Mouse (Mus musculus) stomach, embryonic 14.5 days (tissue): ENCODE results near the gene Josd2. TPM values are rescaled to one million over a fixed set of nuclear protein-coding genes. Genes with fewer than 3 reads are reported as not detected.

Source experiments
- ATAC-seq: fragments of 200-750 bp; cut with Nextera tagmentation; 2 replicates; pipeline ENCODE4 v1.8.0; 2017; ENCODE audit warnings: low read depth, moderate TSS enrichment; ENCODE audit not compliant: insufficient number of reproducible peaks, insufficient read depth, low FRiP score
- H3K27ac ChIP-seq: fragments of 300-500 bp; sonication (generic); 2 replicates; pipeline ENCODE4 v1.5.1; 2014; ENCODE audit warnings: mild to moderate bottlenecking, low read length, moderate library complexity, mixed read lengths
- H3K27me3 ChIP-seq: fragments of 300-500 bp; sonication (generic); 2 replicates; pipeline ENCODE4 v1.6.1; 2014; ENCODE audit warnings: low read length, control low read depth, mixed read lengths; ENCODE audit not compliant: control insufficient read depth, insufficient read depth
- H3K36me3 ChIP-seq: fragments of 300-500 bp; sonication (generic); 2 replicates; pipeline ENCODE4 v1.6.1; 2014; ENCODE audit warnings: mild to moderate bottlenecking, control low read depth, low read length, moderate library complexity, mixed read lengths; ENCODE audit not compliant: control insufficient read depth, insufficient read depth
- H3K4me1 ChIP-seq: fragments of 300-500 bp; sonication (generic); 2 replicates; pipeline ENCODE4 v1.6.1; 2014; ENCODE audit warnings: low read length, control low read depth, mixed read lengths; ENCODE audit not compliant: control insufficient read depth, insufficient read depth
- H3K4me2 ChIP-seq: fragments of 300-500 bp; sonication (generic); replicated peaks from 2 replicates; pipeline ENCODE4 v1.6.1; 2014; ENCODE audit warnings: low read depth, low read length, control low read depth
- H3K4me3 ChIP-seq: fragments of 300-500 bp; sonication (generic); 2 replicates; pipeline ENCODE4 v1.5.1; 2014; ENCODE audit warnings: low read depth, low read length, control low read depth
- H3K9ac ChIP-seq: fragments of 300-500 bp; sonication (generic); replicated peaks from 2 replicates; pipeline ENCODE4 v1.6.1; 2014; ENCODE audit warnings: low read depth, mild to moderate bottlenecking, control low read depth, low read length, moderate library complexity, mixed read lengths
- H3K9me3 ChIP-seq: fragments of 300-500 bp; sonication (generic); 2 replicates; pipeline ENCODE4 v1.6.1; 2016; ENCODE audit warnings: low read depth, low read length, control low read depth; ENCODE audit not compliant: control insufficient read depth
- WGBS: fragments of 180-500 bp; shearing (Covaris S2); extraction: QIAGEN DNeasy Blood & Tissue Kit; methylation state at CpG from one replicate; pipeline ENCODE4 v1.1.7; 2014; 5-methylcytosine and 5-hydroxymethylcytosine counted together
- polyA plus RNA-seq: library from polyadenylated mRNA; unstranded; fragments of >200 nt; fragmentation: Nextera tagmentation; extraction: Ambion mirVana; gene quantifications from 2 replicates; pipeline ENCODE4 v1.2.1, GENCODE M21; 2014

Josd2 gene
- polyA plus RNA-seq, 1 experiment from 2014 or later = 82.1 TPM

DNA sequence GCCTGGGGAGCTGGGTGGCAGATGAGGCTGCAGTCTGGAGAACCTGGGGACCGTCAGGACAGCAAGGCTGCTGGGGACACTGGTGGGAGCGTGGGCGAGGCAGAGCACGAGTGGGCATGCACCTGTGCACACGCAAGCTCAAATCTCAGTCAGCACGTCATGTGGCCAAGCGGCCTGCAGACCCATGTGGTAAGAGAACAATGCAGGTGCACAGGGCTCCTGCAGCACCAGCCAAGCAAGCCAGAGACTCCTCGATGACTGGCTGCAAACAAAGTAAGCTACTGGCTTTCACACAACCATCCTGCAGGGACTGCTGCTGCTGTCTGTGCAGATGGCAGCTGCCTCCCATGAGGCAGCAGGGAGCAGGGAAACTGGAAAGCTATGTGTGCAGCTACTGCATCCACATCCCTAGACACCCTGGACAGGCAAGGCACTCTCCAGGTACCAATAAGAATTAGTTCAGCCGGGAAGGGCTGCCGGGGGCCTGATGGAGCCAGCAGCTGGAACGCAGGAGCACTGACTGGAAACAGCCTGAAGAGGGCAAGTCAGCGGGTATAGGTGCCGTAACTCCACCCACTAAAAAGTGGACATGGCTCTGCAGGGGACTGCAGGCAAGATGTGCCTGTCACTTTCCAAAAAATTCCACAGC is 19.3 kb downstream of the Josd2 start:
- Histone ChIP-seq H3K9me3 (no peaks in the 10 kb centered on the region), H3K4me1 (no peaks in the 10 kb centered on the region), H3K9ac (no peak overlapping the region), H3K4me2 (no peak overlapping the region), H3K4me3 (no peak overlapping the region), H3K27me3 (no peaks in the 10 kb centered on the region), H3K36me3 (peaks cover 23% of the 10 kb centered on the region), H3K27ac (no peak overlapping the region)
- ATAC-seq = no peak
- WGBS = 70% methylated on average over 13 of the region's 13 CpGs

DNA sequence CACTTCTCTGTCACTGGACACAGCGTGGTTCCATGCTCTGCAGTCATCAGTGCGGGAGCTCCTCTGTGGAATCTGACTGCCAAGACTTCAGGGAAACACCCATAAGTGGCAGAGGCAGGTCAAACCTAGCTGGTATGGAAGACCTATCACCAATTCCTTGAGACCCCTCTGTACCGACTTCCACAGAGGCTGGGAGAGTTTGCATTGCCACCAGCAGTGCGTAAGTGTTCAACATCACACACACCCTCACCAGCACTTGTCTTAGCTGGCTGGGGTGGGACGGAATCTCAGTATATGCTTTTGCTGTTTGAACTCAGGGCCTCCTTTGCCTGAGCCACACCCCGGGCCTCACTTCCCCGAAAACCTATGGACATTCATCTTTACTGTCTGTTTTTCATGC is 20.2 kb downstream of the Josd2 start:
- H3K4me1 ChIP-seq = no peaks in the 10 kb centered on the region
- 87% methylated on average over 7 of the region's 7 CpGs for WGBS
- ATAC-seq = no peak
- peaks cover 31% of the 10 kb centered on the region for H3K36me3 ChIP-seq
- H3K9me3 ChIP-seq = no peaks in the 10 kb centered on the region
- H3K27ac ChIP-seq = no peak overlapping the region
- H3K4me3 ChIP-seq = no peak overlapping the region
- H3K27me3 ChIP-seq = no peaks in the 10 kb centered on the region
- H3K4me2 ChIP-seq = no peak overlapping the region
- H3K9ac ChIP-seq = no peak overlapping the region

DNA sequence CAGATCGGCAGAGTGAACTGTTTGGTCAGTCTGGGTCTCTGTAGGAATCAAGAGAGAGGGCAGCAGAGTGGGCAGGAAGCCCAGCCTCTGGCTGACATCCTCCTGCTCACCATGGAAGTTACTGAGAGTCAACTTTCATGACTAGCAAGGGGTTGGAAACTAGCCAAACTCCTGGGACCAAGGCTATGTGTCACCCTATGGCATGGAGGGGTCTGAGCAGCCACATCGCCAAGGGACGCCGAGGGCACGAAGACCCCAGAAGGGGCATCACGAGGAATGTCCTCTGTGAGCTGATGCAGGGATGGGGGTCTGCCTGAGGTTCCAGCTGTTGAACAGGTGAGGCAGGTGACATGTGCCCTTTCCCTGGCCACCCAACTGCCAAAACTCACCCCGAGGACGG is 20.8 kb downstream of the Josd2 start:
- H3K4me2 ChIP-seq = no peak overlapping the region
- WGBS = 89% methylated on average over 8 of the region's 8 CpGs
- ATAC-seq = no peak

DNA sequence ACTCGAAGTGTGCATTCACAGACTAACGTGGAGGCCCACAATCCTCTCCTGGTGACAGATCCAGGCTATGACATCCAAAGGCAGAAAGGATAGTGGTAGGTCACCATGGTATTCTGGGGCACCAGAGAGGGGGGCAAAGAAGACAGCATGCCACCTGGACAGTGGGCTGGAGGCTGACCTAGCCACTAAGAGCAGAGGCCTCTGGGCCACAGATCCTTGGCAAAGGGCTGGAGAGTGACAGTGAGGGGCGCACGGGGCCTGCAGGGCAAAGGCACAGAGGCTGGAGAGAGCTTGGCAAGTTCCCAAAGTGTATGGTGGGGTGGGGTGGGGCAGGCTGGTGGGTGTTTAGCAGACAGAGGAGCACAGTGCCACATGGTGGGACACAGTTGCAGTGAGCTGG is 22.5 kb downstream of the Josd2 start:
- Histone ChIP-seq H3K9ac (no peak overlapping the region), H3K27me3 (no peaks in the 10 kb centered on the region), H3K4me3 (no peak overlapping the region), H3K27ac (no peak overlapping the region), H3K4me2 (no peak overlapping the region), H3K4me1 (peaks cover 4% of the 10 kb centered on the region; the same call in 1 of the 2 replicates), H3K9me3 (no peaks in the 10 kb centered on the region), H3K36me3 (peaks cover 34% of the 10 kb centered on the region)
- 96% methylated on average over 4 of the region's 4 CpGs for WGBS
- ATAC-seq = no peak

More for the DNA sequence above, 20.8 kb downstream of the Josd2 start:
- no peaks in the 10 kb centered on the region for H3K9me3 ChIP-seq
- no peaks in the 10 kb centered on the region for H3K4me1 ChIP-seq
- peaks cover 34% of the 10 kb centered on the region for H3K36me3 ChIP-seq
- H3K27ac ChIP-seq = no peak overlapping the region
- H3K27me3 ChIP-seq = no peaks in the 10 kb centered on the region
- no peak overlapping the region for H3K4me3 ChIP-seq
- no peak overlapping the region for H3K9ac ChIP-seq

DNA sequence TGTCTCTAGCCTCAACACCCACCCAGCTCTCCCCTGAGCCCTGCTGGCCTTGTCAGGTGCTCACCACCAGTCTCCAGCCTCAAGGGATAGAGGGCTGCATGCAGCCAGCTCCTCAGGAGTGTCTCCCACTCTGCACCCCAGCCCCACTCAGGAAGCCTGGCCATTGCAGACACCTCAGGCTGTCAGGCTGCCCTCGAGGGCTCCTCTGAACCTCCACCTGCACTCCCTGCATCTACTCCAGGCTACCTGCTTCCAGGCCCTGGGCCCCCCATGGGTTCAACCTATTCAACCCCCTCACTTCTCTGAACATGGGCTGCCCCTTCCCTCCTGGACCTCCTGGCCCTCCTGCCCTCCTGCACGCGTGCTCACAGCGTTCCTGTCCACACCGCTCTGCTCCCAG is 23.6 kb downstream of the Josd2 start:
- Histone ChIP-seq H3K9me3 (no peaks in the 10 kb centered on the region), H3K4me2 (no peak overlapping the region), H3K27ac (no peak overlapping the region), H3K36me3 (peaks cover 34% of the 10 kb centered on the region), H3K4me1 (peaks cover 9% of the 10 kb centered on the region; the same call in 1 of the 2 replicates), H3K4me3 (no peak overlapping the region), H3K27me3 (no peaks in the 10 kb centered on the region), H3K9ac (no peak overlapping the region)
- no peak for ATAC-seq
- 96% methylated on average over 5 of the region's 5 CpGs for WGBS

DNA sequence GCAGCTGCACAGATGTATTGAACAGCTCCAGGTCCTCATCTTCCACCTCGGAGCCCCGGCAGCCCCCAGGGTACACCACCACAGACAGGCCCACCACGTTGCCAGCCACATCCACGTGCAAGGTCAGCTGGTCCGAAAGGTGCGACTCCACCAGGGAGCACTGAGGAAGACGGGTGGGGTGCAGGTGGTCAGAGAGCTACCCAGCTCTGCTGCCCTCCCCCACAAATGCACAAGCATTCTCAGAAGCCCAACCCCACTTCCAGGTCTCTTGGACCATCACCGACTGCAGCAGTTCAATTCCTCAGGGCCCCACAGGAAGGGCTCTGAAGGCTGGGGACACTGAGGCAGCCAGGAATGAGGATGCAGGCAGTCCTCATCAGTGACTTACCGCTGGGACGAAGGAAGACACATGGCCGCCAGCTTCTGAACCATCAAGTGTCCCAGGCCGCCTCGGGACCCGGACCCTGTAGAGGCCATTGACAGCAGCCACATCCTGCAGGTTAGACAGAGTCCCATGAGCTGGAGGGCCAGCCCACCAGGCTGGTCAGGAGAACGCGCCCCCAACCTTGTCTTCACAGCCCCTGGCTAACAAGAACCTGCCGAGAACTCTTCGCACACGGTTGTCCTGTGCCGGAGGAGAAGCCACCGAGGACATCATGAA is 24.5 kb downstream of the Josd2 start:
- peaks cover 34% of the 10 kb centered on the region for H3K36me3 ChIP-seq
- H3K4me3 ChIP-seq = no peak overlapping the region
- no peaks in the 10 kb centered on the region for H3K9me3 ChIP-seq
- WGBS = 91% methylated on average over 21 of the region's 21 CpGs
- ATAC-seq = no peak
- H3K27ac ChIP-seq = no peak overlapping the region
- no peak overlapping the region for H3K9ac ChIP-seq
- H3K4me2 ChIP-seq = no peak overlapping the region
- no peaks in the 10 kb centered on the region for H3K27me3 ChIP-seq
- H3K4me1 ChIP-seq = peaks cover 15% of the 10 kb centered on the region; the same call in 1 of the 2 replicates

DNA sequence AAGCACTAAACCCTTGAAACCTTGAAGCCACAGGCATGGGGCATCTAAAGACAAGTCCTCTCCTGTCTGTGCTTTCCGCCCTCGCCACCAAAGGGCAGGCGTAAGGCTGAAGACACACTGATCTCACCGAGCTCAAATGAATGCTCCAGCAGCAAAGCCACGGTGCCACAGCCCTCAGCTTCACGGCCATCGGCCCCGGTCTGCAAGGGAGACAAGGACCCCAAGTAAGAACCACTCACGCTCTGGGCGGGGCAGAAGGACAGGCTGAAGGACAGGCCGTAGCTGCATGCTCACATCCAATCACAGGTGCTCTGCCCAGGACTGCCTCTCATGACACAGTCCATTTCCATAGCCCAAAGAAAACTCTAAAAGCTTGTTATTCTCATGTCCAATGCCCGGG is 26.9 kb downstream of the Josd2 start:
- H3K4me3 ChIP-seq = no peak overlapping the region
- H3K27ac ChIP-seq = no peak overlapping the region
- H3K27me3 ChIP-seq = no peaks in the 10 kb centered on the region
- no peak overlapping the region; the same call in 1 of the 2 replicates for H3K4me2 ChIP-seq
- H3K9ac ChIP-seq = no peak overlapping the region
- H3K4me1 ChIP-seq = peaks cover 16% of the 10 kb centered on the region; the same call in 1 of the 2 replicates
- peaks cover 34% of the 10 kb centered on the region for H3K36me3 ChIP-seq
- no peaks in the 10 kb centered on the region for H3K9me3 ChIP-seq
- ATAC-seq = no peak
- 91% methylated on average over 12 of the region's 12 CpGs for whole genome bisulfite sequencing

DNA sequence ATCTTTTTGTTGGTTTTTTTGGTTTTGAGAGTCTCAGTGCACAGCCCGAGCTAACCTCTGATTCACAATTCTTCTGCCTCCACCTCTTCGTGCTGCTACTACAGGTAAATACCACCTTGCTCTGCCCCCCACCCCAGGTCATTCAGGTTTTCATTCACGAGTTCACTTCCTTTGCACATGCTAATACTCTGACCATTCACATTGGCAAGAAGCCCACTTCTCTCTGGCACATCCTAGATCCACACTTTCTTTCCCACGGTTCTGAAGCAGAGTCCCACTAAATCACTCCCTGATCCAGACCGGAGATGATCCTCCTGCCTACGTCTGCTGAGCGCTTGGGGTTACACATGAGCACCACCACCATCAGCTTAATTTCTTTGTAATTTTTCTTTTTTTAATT is 27.3 kb downstream of the Josd2 start:
- Histone ChIP-seq H3K36me3 (peaks cover 30% of the 10 kb centered on the region), H3K27me3 (no peaks in the 10 kb centered on the region), H3K4me2 (peak overlapping the region; percentile 56; the same call in 1 of the 2 replicates), H3K9ac (no peak overlapping the region), H3K4me1 (peaks cover 16% of the 10 kb centered on the region; the same call in 1 of the 2 replicates), H3K27ac (no peak overlapping the region), H3K9me3 (no peaks in the 10 kb centered on the region), H3K4me3 (peak overlapping the region; percentile 56; the same call in 1 of the 2 replicates)
- ATAC-seq = no peak
- 83% methylated on average over 7 of the region's 7 CpGs for WGBS
